Mouse (Mus musculus) stomach, postnatal 0 days (tissue): ENCODE measurements at regions not wholly inside any gene's neighbourhood (a gene's known extent, or its start where the extent isn't known, plus 50 kb on each side); places are given as distances from the start of the nearest gene placed in this dataset.

Experiments
- CTCF ChIP-seq: IDR thresholded peaks from 2 replicates; pipeline ENCODE4 v1.5.1; 2016; ENCODE audit warnings: antibody characterized with exemption, low read depth, mild to moderate bottlenecking, moderate library complexity
- EP300 ChIP-seq: optimal IDR thresholded peaks from 2 replicates; pipeline ENCODE3; 2016; ENCODE audit warnings: antibody characterized with exemption

- no peak for TF ChIP-seq CTCF
- no peak for TF ChIP-seq EP300
Measured at GRCm38 (mm10) chr9:40608596-40608995, 61.8 kb upstream of the Gm21915 start.
